Mouse (Mus musculus): ENCODE measurements around the gene Bmyc. TPM values are rescaled to one million over a fixed set of nuclear protein-coding genes. Genes with fewer than 3 reads are reported as not detected.
"Not testable (repeated sequence)": the region's sequence is repeated elsewhere in the genome, so short reads cannot be mapped to it uniquely, and the experiment has no call there.

Gene Bmyc
- polyA plus RNA-seq, 1 experiment from 2014 or later = 44.1 TPM

DNA sequence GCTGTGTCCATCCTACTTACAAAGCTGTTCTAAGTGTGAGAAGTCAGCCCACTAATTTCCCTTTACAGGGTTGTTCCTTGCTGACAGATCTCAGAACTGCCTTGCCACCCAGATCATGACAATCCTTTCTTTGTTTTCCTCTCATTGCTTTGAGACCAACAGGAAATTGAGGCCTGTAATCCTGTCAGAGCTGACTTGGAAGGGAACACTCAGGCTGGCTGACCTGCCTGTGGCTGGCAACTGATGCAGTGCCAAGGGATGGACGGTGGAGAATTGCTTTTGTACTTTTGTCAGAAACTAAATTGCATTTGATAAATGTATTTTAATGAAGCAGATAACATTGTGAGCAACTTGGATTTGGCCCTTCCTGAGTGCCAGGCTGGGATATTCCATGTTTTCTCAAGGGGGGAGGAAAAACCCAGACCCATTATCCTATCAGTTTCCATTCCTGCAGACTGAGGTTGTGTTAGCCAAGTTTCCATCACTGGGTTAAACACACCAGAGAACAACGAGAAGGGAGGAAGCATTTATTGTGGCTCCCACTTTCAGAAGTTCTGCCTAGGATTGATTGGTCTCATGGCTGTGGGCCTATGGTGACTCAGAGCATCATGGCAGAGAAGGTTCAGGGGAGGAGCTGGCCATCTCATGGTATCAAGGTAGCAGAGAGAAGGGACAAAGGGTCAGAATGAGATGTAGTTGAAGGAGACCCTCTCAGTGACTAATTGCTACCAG is 26.8 kb downstream of the Bmyc start:
- Histone ChIP-seq H3K4me2 (ENCODE audit: low read length) (no peak overlapping the region), H3K27ac (replicated peaks in 1 of 2; ENCODE audit: control insufficient read depth in 1 of 2, insufficient read depth in 1 of 2, low read depth in 2 of 2, low read length in 2 of 2) (peak overlapping the region; percentile 3 to 26; a peak in 1 of 4 replicates), H3K9ac (ENCODE audit: low read length) (no peak overlapping the region), H3K9me3 (ENCODE audit: control insufficient read depth, low read length) (no peaks in the 10 kb centered on the region), H3K4me3 (ENCODE audit: control insufficient read depth in 1 of 2, insufficient read depth in 1 of 2, low read depth in 1 of 2, low read length in 2 of 2) (no peak overlapping the region), H3K27me3 (ENCODE audit: control insufficient read depth, insufficient read depth, low read length) (no peaks in the 10 kb centered on the region), H3K4me1 (ENCODE audit: control insufficient read depth in 2 of 2, insufficient read depth in 2 of 2, low read length in 2 of 2) (no peaks in the 10 kb centered on the region), H3K36me3 (ENCODE audit: control insufficient read depth, insufficient read depth, low read length) (no peaks in the 10 kb centered on the region)
- WGBS = 40% methylated on average over 2 of the region's 2 CpGs
- peak; percentile 51; the same call in 1 of the 2 replicates for ATAC-seq (ENCODE audit: insufficient number of reproducible peaks, insufficient read depth, low FRiP score, low read depth)

DNA sequence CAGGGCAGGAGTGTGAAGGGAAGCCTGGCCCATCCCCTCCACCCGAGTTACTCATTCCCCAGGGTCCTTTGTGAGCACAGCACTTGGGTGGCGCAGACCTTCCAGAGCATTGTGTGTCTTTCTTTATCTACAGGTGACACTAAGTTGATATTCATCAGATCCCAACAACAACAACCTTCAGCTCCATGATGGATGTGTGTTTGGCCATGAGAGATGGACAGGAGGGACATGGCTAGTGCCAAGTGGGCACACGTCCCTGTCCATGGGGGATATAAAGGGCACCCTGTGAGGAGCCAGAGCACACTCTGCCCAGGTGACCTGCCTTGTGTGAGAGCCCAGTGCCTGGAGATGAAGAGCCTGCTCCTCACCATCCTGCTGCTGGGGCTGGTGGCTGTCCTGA is 30.2 kb downstream of the Bmyc start, which contains the start of gene Obp2b:
Gene Obp2b, plus strand, starts transcription at position 301 of the 400 bp plus-strand sequence.
- not testable (repeated sequence) for H3K9me3 ChIP-seq (ENCODE audit: control insufficient read depth, low read length); ATAC-seq (ENCODE audit: insufficient number of reproducible peaks, insufficient read depth, low FRiP score, low read depth); H3K36me3 ChIP-seq (ENCODE audit: control insufficient read depth, insufficient read depth, low read length); H3K4me1 ChIP-seq (ENCODE audit: control insufficient read depth in 2 of 2, insufficient read depth in 2 of 2, low read length in 2 of 2); H3K27me3 ChIP-seq (ENCODE audit: control insufficient read depth, insufficient read depth, low read length); H3K4me3 ChIP-seq (ENCODE audit: control insufficient read depth in 1 of 2, insufficient read depth in 1 of 2, low read depth in 1 of 2, low read length in 2 of 2); H3K4me2 ChIP-seq (ENCODE audit: low read length); H3K27ac ChIP-seq (replicated peaks in 1 of 2; ENCODE audit: control insufficient read depth in 1 of 2, insufficient read depth in 1 of 2, low read depth in 2 of 2, low read length in 2 of 2); H3K9ac ChIP-seq (ENCODE audit: low read length)
- WGBS = 73% methylated on average over 3 of the region's 3 CpGs

GRCm38 (mm10) chr2:25741671-25742070 is 35.1 kb downstream of the Bmyc start:
- WGBS = 71% methylated on average over 1 of the region's 1 CpGs
- no peak for ATAC-seq (ENCODE audit: insufficient number of reproducible peaks, insufficient read depth, low FRiP score, low read depth)
- Histone ChIP-seq H3K9me3 (ENCODE audit: control insufficient read depth, low read length) (0 out of 2 replicates have a peak, but pooled peaks cover 3% of the 10 kb centered on the region), H3K27ac (replicated peaks in 1 of 2; ENCODE audit: control insufficient read depth in 1 of 2, insufficient read depth in 1 of 2, low read depth in 2 of 2, low read length in 2 of 2) (no peak overlapping the region), H3K4me2 (ENCODE audit: low read length) (no peak overlapping the region), H3K4me1 (ENCODE audit: control insufficient read depth in 2 of 2, insufficient read depth in 2 of 2, low read length in 2 of 2) (no peaks in the 10 kb centered on the region), H3K4me3 (ENCODE audit: control insufficient read depth in 1 of 2, insufficient read depth in 1 of 2, low read depth in 1 of 2, low read length in 2 of 2) (no peak overlapping the region), H3K9ac (ENCODE audit: low read length) (no peak overlapping the region), H3K36me3 (ENCODE audit: control insufficient read depth, insufficient read depth, low read length) (no peaks in the 10 kb centered on the region), H3K27me3 (ENCODE audit: control insufficient read depth, insufficient read depth, low read length) (no peaks in the 10 kb centered on the region)

DNA sequence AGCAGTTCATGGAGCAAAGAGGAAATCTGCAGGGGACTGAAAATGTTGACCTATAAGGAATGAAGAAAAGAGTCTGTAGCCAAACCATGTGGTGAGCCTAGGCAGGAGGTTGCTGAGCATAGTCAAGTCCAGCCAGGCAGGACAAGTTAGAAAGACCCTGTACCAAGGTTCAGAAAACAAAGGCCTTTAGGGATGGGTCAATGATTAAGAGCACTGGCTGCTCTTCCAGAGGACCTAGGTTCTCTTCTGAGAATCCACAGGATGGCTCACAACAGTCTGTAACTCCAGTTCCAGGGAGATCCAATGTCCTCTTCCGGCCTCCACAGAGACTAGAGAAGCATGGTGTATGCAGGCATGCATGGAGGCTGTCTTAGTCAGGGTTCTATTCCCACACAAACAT is 47.7 kb downstream of the Bmyc start:
- H3K36me3 ChIP-seq (ENCODE audit: control insufficient read depth, insufficient read depth, low read length) = no peaks in the 10 kb centered on the region
- H3K9me3 ChIP-seq (ENCODE audit: control insufficient read depth, low read length) = 0 out of 2 replicates have a peak, but pooled peaks cover 2% of the 10 kb centered on the region
- H3K4me3 ChIP-seq (ENCODE audit: control insufficient read depth in 1 of 2, insufficient read depth in 1 of 2, low read depth in 1 of 2, low read length in 2 of 2) = no peak overlapping the region
- no peaks in the 10 kb centered on the region for H3K27me3 ChIP-seq (ENCODE audit: control insufficient read depth, insufficient read depth, low read length)
- ATAC-seq (ENCODE audit: insufficient number of reproducible peaks, insufficient read depth, low FRiP score, low read depth) = no peak
- no peak overlapping the region for H3K27ac ChIP-seq (replicated peaks in 1 of 2; ENCODE audit: control insufficient read depth in 1 of 2, insufficient read depth in 1 of 2, low read depth in 2 of 2, low read length in 2 of 2)
- no peaks in the 10 kb centered on the region for H3K4me1 ChIP-seq (ENCODE audit: control insufficient read depth in 2 of 2, insufficient read depth in 2 of 2, low read length in 2 of 2)
- H3K4me2 ChIP-seq (ENCODE audit: low read length) = no peak overlapping the region
- no peak overlapping the region for H3K9ac ChIP-seq (ENCODE audit: low read length)
- WGBS = 89% methylated on average over 1 of the region's 1 CpGs

Other genes with a start within 250 kb of the Bmyc start
- 3.8 and 4.6 TPM in 2 replicates for gene Clic3, start 249.9 kb upstream of the Bmyc start, polyA plus RNA-seq (2014; fragmentation: Nextera tagmentation; extraction: Ambion mirVana)
- gene Paxx, start 245.6 kb upstream of the Bmyc start, polyA plus RNA-seq (2014; fragmentation: Nextera tagmentation; extraction: Ambion mirVana) = 31.0 and 32.6 TPM in 2 replicates
- gene Ptgds, start 236.7 kb upstream of the Bmyc start, polyA plus RNA-seq (2014; fragmentation: Nextera tagmentation; extraction: Ambion mirVana) = 98.5 and 112 TPM in 2 replicates
- gene Lcn12, start 212.8 kb upstream of the Bmyc start, polyA plus RNA-seq (2014; fragmentation: Nextera tagmentation; extraction: Ambion mirVana) = not detected in 2 replicates
- 82.8 and 85.2 TPM in 2 replicates for gene Fbxw5, start 206.0 kb upstream of the Bmyc start, polyA plus RNA-seq (2014; fragmentation: Nextera tagmentation; extraction: Ambion mirVana)
- 2.9 and 4.9 TPM in 2 replicates for gene C8g, start 205.0 kb upstream of the Bmyc start, polyA plus RNA-seq (2014; fragmentation: Nextera tagmentation; extraction: Ambion mirVana)
- gene Traf2, start 159.8 kb upstream of the Bmyc start, polyA plus RNA-seq (2014; fragmentation: Nextera tagmentation; extraction: Ambion mirVana) = 19.1 and 19.8 TPM in 2 replicates
- 279 and 319 TPM in 2 replicates for gene Edf1, start 148.9 kb upstream of the Bmyc start, polyA plus RNA-seq (2014; fragmentation: Nextera tagmentation; extraction: Ambion mirVana)
- 1.4 and 1.9 TPM in 2 replicates for gene Mamdc4, start 131.9 kb upstream of the Bmyc start, polyA plus RNA-seq (2014; fragmentation: Nextera tagmentation; extraction: Ambion mirVana)
- 240 and 250 TPM in 2 replicates for gene Phpt1, start 131.5 kb upstream of the Bmyc start, polyA plus RNA-seq (2014; fragmentation: Nextera tagmentation; extraction: Ambion mirVana)
- not detected in 2 replicates for gene Ajm1, start 125.0 kb upstream of the Bmyc start, polyA plus RNA-seq (2014; fragmentation: Nextera tagmentation; extraction: Ambion mirVana)
- gene Rabl6, start 98.2 kb upstream of the Bmyc start, polyA plus RNA-seq (2014; fragmentation: Nextera tagmentation; extraction: Ambion mirVana) = 41.9 and 42.1 TPM in 2 replicates
- 0.07 and 0.27 TPM in 2 replicates for gene Ccdc183, start 89.1 kb upstream of the Bmyc start, polyA plus RNA-seq (2014; fragmentation: Nextera tagmentation; extraction: Ambion mirVana)
- gene Tmem141, start 84.7 kb upstream of the Bmyc start, polyA plus RNA-seq (2014; fragmentation: Nextera tagmentation; extraction: Ambion mirVana) = 22.8 and 28.2 TPM in 2 replicates
- gene Fcna, start 78.7 kb upstream of the Bmyc start, polyA plus RNA-seq (2014; fragmentation: Nextera tagmentation; extraction: Ambion mirVana) = 1.8 and 3.2 TPM in 2 replicates
- gene Lcn8, start 53.6 kb upstream of the Bmyc start, polyA plus RNA-seq (2014; fragmentation: Nextera tagmentation; extraction: Ambion mirVana) = not detected in 2 replicates
- gene Lcn5, start 48.8 kb upstream of the Bmyc start, polyA plus RNA-seq (2014; fragmentation: Nextera tagmentation; extraction: Ambion mirVana) = not detected in 2 replicates
- not detected in 2 replicates for gene Lcn6, start 30.0 kb upstream of the Bmyc start, polyA plus RNA-seq (2014; fragmentation: Nextera tagmentation; extraction: Ambion mirVana)
- not detected in 2 replicates for gene Lcn10, start 24.0 kb upstream of the Bmyc start, polyA plus RNA-seq (2014; fragmentation: Nextera tagmentation; extraction: Ambion mirVana)
- not detected in 2 replicates for gene Obp2a, start 6.7 kb upstream of the Bmyc start, polyA plus RNA-seq (2014; fragmentation: Nextera tagmentation; extraction: Ambion mirVana)
- gene Obp2b, start 30.3 kb downstream of the Bmyc start, polyA plus RNA-seq (2014; fragmentation: Nextera tagmentation; extraction: Ambion mirVana) = not detected in 2 replicates
- gene Lcn3, start 58.8 kb downstream of the Bmyc start, polyA plus RNA-seq (2014; fragmentation: Nextera tagmentation; extraction: Ambion mirVana) = not detected in 2 replicates
- not detected in 2 replicates for gene Lcn11, start 70.3 kb downstream of the Bmyc start, polyA plus RNA-seq (2014; fragmentation: Nextera tagmentation; extraction: Ambion mirVana)
- gene Gm13539, start 75.5 kb downstream of the Bmyc start, polyA plus RNA-seq (2014; fragmentation: Nextera tagmentation; extraction: Ambion mirVana) = not detected in 2 replicates
- gene Glt6d1, start 109.1 kb downstream of the Bmyc start, polyA plus RNA-seq (2014; fragmentation: Nextera tagmentation; extraction: Ambion mirVana) = not detected in 2 replicates
- gene Lcn9, start 116.4 kb downstream of the Bmyc start, polyA plus RNA-seq (2014; fragmentation: Nextera tagmentation; extraction: Ambion mirVana) = not detected in 2 replicates
- not detected in 2 replicates for gene Sohlh1, start 140.5 kb downstream of the Bmyc start, polyA plus RNA-seq (2014; fragmentation: Nextera tagmentation; extraction: Ambion mirVana)
- gene Kcnt1, start 157.0 kb downstream of the Bmyc start, polyA plus RNA-seq (2014; fragmentation: Nextera tagmentation; extraction: Ambion mirVana) = 0.23 TPM in 1 of 2 replicates, not detected in the other